Mouse (Mus musculus): ENCODE results near the gene Hbq1b.
"Not testable (repeated sequence)": the region's sequence is repeated elsewhere in the genome, so short reads cannot be mapped to it uniquely, and the experiment has no call there.

The Hbq1b gene

DNA sequence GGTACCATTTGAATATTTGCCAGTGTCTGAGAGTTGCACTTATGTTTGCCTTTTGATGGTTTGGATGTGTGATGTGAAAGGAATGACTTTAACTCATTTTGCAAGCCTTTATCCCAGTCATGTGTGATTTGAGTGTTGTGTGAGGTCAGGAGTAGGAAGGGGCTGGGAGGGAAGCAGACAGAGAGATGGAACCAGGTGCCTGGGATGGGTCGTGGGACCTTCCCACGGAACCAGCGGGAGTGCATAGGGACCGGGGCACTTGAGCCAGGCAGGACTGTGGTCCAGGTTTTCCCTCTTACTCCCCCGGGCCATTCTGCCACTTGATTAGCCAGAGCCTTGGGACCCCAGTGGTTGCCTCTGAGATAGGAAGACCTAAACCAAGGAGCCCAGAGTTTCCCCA lies 18.8 kb upstream of the Hbq1b start:
- DNase-seq (ENCODE audit: low read depth): no peak

DNA sequence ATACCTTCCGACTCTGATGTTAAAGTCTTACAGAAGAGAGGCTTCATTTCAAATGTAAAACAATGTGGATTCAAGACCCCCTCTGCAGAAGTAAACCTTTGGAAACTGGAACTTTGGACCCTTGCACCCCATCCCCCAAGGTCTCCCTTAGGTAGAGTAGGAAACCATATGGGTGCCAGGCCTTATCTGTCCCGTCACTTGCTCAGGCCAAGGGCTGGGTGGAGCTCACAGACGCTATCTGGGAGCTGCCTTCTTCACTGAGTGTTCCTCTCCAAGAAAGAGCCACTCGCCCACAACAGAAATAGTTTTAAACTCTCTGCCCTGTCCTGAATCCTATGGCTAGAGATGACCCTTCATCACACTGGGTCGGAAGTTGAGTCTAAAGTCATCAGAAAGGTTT lies 17.8 kb upstream of the Hbq1b start:
- DNase-seq (ENCODE audit: low read depth): no peak

DNA sequence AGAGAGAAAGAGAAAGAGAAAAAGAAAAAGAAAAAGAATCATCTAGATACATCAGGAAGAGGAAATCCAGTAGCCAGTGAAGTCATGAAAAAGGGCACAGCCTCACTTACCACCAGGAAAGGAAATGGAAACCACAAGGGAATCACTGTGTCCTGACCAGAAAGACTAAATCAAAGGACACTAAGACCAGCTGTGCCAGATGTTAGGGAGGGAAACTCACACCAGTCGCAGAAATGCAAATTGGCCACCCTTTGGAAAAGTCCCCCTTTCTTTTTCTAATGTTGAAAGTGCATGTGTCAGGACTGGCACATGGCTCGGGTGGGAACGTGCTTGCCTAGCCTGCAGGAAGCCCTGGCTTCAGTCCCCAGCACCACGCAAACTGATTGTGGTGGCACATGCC lies 15.6 kb upstream of the Hbq1b start:
- no peak for DNase-seq (ENCODE audit: low read depth)

DNA sequence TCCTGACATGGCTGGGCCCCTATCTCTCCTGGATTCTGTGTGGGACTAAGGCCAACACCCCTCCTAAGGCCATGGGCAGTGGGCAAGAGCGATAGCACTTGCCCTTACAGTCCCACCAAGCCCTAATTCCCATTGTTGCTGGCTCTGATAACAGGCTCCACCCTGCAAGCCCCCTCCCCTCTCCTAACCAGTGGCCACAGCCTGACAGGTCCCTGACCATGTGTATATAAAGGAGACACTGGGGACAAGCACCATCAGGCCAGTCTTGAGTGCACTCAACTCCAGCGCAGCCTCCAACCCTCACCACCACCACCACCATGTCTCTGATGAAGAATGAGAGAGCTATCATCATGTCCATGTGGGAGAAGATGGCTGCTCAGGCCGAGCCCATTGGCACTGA lies 10.4 kb upstream of the Hbq1b start, which contains the start of gene Hba-x:
Gene Hba-x (plus strand): TSS at position 54 of the 400 bp plus-strand sequence.
- DNase-seq (ENCODE audit: low read depth): no peak

DNA sequence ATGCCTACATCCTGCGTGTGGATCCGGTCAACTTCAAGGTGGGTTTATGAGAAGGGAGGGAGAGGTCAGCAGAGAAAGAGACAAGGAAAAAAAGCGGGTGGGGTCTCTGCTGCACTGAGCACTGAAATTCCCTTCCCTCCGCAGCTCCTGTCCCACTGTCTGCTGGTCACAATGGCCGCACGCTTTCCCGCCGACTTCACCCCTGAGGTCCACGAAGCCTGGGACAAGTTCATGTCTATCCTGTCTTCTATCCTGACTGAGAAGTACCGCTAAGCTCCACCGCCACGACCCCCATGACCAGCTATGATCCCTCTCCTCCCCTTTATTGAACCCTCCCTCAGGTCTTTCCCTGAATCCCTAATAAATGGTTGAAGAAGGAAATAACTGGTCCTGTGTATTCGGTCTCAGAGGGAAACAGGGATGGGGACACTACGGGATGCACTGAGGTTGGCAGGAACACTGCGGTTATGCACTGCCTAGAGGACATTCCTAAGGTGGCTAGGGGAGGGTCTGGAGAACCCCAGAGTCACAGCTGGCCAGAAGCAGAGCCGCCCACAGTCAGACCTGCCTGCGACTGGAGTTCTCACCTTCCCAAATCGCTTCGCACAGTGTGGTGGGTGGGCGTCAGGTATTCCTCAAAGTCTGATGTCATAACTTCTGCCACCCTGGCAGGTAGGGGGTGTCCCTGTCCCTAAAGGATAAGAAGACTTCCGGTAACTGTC lies 8.9 kb upstream of the Hbq1b start:
- no peak for DNase-seq (ENCODE audit: low read depth)

DNA sequence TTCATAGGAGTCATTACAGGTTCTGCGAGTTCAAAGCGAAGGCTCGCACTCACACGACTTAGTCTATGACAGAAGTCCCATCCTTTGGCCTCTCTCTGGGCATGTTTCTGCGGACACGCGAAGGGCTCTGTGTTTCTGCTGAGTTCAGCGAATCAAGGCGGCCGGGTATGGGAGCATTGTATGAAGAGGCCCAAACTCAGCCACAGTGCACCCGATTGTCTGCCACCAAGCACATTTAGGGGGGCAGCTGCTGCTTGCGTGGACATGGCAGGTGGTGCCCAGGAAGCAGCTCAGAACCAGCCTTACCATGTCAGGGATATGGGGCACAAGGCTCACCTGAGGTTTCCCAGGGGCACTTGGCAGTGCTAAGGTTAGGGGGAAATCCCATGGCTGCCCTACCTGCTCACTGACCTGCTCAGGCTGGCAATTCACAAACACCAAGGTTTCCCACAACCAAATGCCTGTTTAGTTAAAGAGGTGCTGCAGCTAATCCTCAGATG lies 8.3 kb upstream of the Hbq1b start:
- DNase-seq (ENCODE audit: low read depth): no peak

DNA sequence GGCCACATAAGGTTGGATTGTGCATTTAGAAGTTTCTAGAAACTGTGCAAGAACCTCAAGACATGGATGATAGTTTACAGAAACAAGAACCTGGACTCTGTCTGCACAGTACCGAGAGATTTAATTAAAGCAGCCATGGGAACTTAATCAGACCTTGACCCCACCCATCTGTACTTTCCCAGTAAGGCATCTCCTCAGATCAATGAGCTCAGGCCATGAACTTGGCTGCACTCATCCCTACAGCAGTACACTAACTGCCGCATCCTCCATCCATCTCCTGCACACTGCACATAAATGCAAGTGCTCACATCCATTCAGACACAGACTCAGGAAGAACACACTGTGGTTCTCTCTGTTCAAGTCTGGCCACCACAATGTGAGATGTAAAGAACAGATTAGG lies 6.1 kb upstream of the Hbq1b start:
- no peak for DNase-seq (ENCODE audit: low read depth)

DNA sequence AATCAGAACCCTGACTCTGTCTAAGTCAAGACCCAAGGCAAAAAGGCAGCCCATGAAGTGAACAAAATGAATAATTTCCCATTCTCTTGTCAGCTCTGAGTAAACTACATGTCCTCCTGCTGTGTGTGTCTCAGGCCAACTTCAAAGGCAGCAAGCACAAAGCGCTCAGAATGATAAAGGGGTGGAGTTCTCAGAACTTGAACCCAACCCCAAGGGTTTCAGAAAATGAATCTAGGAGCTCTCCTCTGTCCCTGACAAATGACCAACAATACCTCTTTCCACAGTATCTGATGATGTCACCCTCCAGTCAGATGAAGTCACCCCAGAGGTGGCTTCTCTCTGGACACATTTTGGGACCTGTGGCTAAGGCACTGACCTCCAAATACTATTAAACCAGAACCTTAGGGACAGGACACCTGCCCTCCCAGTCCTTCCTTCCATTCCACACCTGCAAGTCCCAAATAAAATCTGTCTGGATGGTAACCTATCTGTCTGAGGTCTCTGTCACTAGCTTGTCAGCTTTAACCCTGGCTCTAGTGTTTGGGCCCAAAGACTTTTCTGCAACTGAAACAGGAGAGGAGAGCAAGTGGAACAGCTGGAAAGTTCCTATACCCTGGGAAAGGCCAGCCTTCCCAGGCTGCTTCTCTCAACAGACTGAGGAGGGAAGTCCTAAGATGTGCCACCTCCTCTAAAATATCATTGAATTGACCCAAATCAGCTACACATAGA lies 5.2 kb upstream of the Hbq1b start:
- DNase-seq (ENCODE audit: low read depth): no peak

DNA sequence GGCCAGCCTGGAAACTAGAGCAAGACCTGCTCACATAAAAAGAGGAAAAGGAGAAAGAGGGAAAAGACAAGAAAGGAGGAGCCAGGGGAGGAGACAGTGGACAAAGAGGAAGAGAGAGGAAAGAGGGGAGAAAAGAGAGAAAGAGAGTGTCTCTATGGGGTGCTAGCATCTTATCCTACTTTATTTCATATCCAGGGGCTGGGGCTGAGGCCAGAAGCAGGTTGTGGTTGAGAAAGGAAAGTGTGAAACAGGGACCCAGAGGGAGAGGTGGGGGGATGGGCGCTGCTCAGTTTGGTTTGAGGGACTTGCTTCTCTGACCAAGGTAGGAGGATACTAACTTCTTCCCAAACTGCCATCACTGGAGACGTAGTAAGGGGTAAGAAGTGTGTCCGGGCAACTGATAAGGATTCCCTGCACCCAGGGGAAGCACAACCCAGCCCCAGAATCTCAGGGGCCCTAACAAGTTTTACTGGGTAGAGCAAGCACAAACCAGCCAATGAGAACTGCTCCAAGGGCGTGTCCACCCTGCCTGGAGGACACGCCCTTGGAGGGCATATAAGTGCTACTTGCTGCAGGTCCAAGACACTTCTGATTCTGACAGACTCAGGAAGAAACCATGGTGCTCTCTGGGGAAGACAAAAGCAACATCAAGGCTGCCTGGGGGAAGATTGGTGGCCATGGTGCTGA lies 3.5 kb upstream of the Hbq1b start, which contains the start of gene Hba-a1:
Gene Hba-a1 (plus strand): TSS at position 421 of the 687 bp plus-strand sequence.
- DNase-seq (ENCODE audit: low read depth): not testable (repeated sequence)

DNA sequence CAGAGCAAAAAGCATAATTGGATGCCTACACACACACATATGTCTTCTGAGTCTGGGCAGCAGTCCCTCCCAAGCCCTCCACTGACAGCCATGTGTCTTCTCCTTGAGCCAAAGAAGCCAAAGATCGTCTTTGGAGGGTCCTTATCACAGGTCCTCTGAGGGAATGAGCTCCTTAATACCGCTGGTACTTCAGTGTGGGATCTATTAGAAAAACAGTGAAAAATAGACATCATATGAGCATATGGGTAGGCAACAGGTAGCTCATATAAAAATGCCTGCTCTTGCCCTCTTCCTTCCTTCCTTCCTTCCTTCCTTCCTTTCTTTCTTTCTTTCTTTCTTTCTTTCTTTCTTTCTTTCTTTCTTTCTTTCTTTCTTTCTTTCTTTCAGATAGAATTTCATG lies 2.2 kb upstream of the Hbq1b start:
- DNase-seq (ENCODE audit: low read depth): not testable (repeated sequence)

DNA sequence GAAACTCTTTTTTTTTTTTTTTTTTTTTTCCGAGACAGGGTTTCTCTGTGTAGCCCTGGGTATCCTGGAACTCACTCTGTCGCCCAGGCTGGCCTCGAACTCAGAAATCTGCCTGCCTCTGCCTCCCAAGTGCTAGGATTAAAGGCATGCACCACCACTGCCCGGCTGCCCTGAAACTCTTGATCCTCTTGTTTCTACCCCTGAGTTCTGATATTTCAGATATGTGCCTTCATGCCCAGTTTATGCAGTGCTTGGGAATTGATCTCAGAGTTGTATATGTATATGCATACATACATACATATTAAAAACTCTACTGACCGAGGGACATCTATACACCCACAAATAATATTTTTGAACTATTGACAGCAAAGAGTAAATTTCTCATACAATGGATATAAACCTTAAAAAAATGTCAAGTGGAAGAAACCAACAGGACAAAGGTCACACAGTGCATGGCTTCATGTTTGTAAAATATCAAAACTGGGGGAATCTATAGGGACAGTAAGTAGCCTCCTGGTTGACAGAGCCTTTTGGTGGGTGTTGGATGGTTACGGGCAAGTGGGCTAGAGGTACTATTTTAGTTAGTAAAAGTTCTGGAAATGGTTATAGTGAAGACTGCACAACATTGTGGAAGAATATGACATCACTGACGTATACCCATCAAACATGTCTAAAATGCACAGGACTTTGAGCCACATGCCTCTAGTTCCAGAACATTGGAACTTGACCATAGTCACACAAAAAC lies 1.6 kb upstream of the Hbq1b start:
- DNase-seq (ENCODE audit: low read depth): no peak

DNA sequence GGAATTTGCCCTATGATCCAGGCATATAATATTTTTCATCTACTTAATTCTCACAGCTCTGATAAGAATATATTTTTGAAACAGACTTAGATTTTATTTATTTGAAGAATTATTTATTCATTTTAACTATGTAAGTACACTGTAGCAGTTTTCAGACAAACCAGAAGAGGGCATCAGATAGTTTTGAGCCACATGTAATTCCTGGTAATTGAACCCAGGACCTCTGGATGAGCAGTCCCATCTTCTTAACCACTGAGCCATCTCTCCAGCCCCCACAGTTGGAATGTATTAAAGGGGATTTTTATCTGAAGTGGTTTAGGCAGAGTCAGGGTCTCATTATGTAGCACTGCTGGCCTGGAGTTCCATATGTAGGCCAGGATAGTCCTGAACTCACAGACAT lies 878 bp upstream of the Hbq1b start:
- not testable (repeated sequence) for DNase-seq (ENCODE audit: low read depth)

DNA sequence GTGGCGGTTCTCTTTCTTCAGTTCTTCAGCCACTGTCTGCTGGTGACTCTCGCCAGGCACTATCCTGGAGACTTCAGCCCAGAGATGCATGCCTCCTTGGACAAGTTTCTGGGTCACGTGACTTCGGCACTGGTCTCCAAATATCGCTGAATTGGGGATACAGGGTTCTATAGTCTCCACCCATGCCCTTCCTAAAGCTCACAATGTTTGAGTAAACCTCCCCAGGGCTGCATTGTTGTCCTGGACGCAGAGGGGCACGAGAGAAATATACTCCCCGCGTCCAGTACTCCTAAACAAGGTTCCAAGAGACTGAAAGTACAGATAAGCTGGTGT lies 694 bp downstream of the Hbq1b start:
- DNase-seq (ENCODE audit: low read depth): no peak

DNA sequence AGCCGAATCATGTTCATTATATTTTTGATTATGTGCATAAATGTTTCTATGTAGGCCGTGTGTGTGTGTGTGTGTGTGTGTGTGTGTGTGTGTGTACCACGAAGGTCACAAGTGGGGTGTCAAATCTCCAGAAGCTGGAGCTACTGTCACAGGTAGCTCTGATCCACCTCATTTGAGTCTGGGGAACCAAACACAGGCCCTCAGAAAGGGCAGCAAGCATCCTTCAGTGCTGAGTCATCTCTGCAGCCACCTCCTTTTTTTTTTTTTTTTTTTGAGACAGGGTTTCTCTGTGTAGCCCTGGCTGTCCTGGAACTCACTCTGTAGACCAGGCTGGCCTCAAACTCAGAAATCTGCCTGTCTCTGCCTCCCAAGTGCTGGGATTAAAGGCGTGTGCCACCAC lies 6.1 kb downstream of the Hbq1b start:
- not testable (repeated sequence) for DNase-seq (ENCODE audit: low read depth)

DNA sequence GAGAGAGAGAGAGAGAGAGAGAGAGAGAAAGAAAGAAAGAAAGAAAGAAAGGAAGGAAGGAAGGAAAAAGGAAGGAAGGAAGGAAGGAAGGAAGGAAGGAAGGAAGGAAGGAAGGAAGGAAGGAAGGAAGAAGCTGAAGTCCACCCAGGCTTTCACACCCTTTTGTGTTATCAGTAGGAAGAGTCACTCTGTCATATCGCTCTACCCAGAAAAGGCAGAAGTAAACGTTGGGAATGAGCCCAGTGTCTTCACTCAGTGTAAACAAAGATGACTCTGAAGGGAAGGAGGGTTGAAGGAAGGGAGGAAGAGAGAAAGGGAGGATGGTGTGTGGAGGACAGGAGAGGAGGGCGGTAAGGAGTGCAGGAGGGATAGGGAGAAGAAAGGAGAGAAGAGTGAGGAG lies 6.7 kb downstream of the Hbq1b start:
- DNase-seq (ENCODE audit: low read depth): not testable (repeated sequence)

DNA sequence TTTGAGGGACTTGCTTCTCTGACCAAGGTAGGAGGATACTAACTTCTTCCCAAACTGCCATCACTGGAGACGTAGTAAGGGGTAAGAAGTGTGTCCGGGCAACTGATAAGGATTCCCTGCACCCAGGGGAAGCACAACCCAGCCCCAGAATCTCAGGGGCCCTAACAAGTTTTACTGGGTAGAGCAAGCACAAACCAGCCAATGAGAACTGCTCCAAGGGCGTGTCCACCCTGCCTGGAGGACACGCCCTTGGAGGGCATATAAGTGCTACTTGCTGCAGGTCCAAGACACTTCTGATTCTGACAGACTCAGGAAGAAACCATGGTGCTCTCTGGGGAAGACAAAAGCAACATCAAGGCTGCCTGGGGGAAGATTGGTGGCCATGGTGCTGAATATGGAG lies 9.4 kb downstream of the Hbq1b start, which contains the start of gene Hba-a2:
Gene Hba-a2 (plus strand): TSS at position 287 of the 400 bp plus-strand sequence.
- DNase-seq (ENCODE audit: low read depth): not testable (repeated sequence)

DNA sequence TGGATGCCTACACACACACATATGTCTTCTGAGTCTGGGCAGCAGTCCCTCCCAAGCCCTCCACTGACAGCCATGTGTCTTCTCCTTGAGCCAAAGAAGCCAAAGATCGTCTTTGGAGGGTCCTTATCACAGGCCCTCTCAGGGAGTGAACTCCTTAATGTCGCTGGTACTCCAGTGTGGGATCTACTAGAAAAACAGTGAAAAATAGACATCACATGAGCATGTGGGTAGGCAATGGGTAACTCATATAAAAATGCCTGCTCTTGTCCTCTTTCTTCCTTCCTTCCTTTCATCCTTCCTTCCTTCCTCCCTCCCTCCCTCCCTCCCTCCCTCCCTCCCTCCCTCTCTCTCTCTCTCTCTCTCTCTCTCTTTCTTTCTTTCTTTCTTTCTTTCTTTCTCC lies 10.7 kb downstream of the Hbq1b start:
- DNase-seq (ENCODE audit: low read depth): not testable (repeated sequence)

DNA sequence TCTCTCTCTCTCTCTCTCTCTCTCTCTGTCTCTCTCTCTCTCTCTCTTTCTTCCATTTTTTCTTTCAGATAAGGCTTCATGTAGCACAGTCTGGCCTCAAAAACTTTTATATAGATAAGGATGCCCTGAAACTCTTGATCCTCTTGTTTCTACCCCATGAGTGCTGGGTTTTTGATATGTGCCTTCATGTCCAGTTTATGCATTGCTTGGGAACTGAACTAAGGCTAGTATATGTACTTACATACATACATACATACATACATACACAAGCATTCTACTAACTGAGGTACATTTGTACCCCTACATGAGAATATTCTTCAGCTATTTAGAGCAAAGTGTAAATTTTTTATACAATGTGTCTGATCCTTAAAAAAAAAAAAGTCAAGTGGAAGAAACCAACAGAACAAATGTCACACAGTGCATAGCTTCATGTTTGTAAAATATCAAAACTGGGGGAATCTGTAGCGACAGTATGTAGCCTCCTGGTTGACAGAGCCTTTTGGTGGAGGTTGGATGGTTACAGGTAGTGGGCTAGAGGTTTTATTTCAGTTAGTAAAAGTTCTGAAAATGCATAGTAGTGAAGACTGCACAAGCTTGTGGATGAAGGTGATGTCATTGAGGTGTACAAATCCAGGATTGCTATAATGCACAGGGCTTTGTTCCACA lies 11.2 kb downstream of the Hbq1b start:
- no peak for DNase-seq (ENCODE audit: low read depth)

DNA sequence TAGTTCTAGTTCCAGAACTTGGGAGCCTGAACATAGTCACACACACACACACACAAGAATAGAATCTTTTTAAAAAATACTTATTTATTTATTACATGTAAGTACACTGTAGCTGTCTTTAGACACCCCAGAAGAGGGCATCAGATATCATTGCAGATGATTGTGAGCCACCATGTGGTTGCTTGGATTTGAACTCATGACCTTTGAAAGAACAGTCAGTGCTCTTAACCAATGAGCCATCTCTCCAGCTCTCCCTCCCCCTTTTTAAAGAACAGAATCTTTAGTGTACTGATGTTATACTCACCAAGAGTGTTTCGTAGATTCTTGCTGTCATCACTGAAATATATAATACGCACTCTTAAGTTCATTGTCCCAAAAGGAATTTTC lies 11.8 kb downstream of the Hbq1b start:
- DNase-seq (ENCODE audit: low read depth): no peak

DNA sequence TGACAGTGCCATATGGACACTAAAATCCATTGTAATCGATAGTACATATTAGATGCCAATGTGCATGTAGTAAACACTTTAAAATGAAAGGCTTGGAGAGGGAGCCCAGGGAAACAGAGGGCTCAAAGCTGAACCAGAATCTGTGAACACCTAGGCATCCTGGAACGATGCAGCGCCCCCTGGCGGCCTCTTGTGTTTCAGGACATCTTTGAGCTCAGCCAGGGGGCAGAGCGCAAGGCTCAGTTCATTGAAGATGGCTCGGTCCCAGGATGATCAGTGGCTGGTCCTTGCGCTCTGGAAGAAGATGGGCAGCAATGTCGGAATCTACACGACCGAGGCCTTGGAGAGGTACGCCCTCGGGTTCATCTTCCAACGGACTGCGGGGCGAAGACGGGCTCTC lies 13.1 kb downstream of the Hbq1b start, which contains the start of gene Hbq1a:
Gene Hbq1a (plus strand): TSS at position 205 of the 400 bp plus-strand sequence.
- DNase-seq (ENCODE audit: low read depth): not testable (repeated sequence)
